In the genomic region with DNA sequence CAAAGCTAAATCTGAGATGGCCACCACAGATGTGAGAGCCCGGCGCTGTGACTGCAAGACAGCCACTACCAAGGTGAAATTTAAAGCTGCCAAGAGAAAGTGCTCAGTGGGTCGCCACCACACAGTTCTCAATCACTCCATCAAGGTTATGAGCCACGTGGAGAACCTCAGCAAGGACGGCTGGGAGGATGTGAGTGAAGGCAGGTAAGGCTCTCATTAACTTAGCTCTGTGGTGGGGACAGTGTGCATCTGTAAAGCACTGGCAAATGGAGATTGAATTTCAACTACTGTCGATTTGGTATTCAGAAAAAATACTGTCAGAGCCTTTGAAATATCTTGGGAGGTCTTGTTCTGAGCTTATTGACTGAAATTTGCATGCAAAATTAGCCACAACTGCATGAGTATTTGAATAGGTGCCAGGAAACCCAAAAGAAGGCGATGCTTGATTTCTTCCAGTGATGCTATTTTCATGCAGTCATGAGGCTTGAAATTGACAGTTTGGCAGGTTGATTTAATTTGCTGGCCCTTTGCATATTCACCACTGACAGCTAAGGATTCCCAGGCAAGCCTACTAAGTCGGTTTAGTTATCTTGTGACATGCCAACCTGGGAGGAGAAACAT, we compare ENCODE assay signal across 18 mouse cellular contexts.
"Had no signal": no experiment of that assay in that cellular context is flagged by ENCODE, and none has a peak within 500 bp of the region (broad histone marks: within the 10 kb centered on the region; RNA-seq: fewer than 3 reads in every experiment).

No protein-coding gene starts in this region.

- H3K36me3 ChIP-seq: kidney, embryonic 15.5 days; limb, embryonic 12.5 days; liver, embryonic 13.5 days; lung, embryonic 15.5 days; neural tube, embryonic 15.5 days had no signal

- H3K9ac ChIP-seq: kidney, embryonic 15.5 days; limb, embryonic 12.5 days; liver, embryonic 13.5 days; liver, postnatal 0 days; lung, embryonic 15.5 days; neural tube, embryonic 15.5 days had no signal

- H3K27ac ChIP-seq: kidney, embryonic 15.5 days; limb, embryonic 12.5 days; liver, embryonic 13.5 days; lung, embryonic 15.5 days; macrophage; neural tube, embryonic 15.5 days had no signal

- H3K4me3 ChIP-seq: kidney, embryonic 15.5 days; limb, embryonic 12.5 days; liver, embryonic 13.5 days; lung, embryonic 15.5 days; megakaryocyte, embryonic 14.5 days; myocyte; neural tube, embryonic 15.5 days had no signal

- ATAC-seq: liver, postnatal 0 days had no signal

- H3K9me3 ChIP-seq: kidney, embryonic 15.5 days; limb, embryonic 12.5 days; liver, embryonic 13.5 days; lung, embryonic 15.5 days; megakaryocyte, embryonic 14.5 days; neural tube, embryonic 15.5 days had no signal

- H3K4me2 ChIP-seq: kidney, embryonic 15.5 days; limb, embryonic 12.5 days; liver, embryonic 13.5 days; lung, embryonic 15.5 days; neural tube, embryonic 15.5 days had no signal

- DNase-seq: kidney, adult 2 months; kidney, postnatal 14 days; liver; liver, embryonic 13.5 days; liver, postnatal 0 days; lung, postnatal 14 days; right cerebral cortex, adult 18-20 months; right cerebral cortex, postnatal 4 days; spleen, adult 18-20 months; thymus, adult 18-20 months; thymus, postnatal 14 days had no signal

- H3K27me3 ChIP-seq: kidney, embryonic 15.5 days; limb, embryonic 12.5 days; liver, embryonic 13.5 days; lung, embryonic 15.5 days; megakaryocyte, embryonic 14.5 days; neural tube, embryonic 15.5 days had no signal

- H3K4me1 ChIP-seq: kidney, embryonic 15.5 days; limb, embryonic 12.5 days; liver, embryonic 13.5 days; lung, embryonic 15.5 days; megakaryocyte, embryonic 14.5 days; neural tube, embryonic 15.5 days had no signal
